Mouse (Mus musculus): ENCODE measurements around the gene Cldnd2. TPM values are rescaled to one million over a fixed set of nuclear protein-coding genes. Genes with fewer than 3 reads are reported as not detected.

Cldnd2 gene
- polyA plus RNA-seq, 1 experiment from 2014 or later, result not detected

DNA sequence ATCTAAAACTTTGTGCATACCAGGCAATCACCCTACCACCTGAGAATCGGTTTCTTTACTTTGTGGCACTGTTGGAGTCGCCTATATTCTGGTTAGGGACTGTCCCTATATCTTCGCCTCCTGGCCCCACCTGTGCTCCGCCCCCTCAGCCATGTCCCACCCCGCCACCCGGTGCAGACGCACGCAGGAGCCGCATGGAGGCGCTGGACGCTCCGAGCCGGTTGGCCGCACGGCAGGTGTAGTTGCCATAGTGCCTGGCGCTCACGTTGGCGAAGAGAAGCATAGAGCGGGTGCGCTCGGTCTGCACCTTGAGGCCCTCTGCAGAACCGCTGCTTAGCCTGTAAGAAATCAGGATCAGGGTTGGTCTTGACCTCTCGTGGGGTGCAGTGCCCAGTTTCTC, 35.1 kb downstream of the Cldnd2 start:
- H3K27ac ChIP-seq (ENCODE audit: low read depth, low read length), result no peak overlapping the region
- ATAC-seq (ENCODE audit: low FRiP score), result no peak
- peak; percentile 14 for DNase-seq (ENCODE audit: low spot score)
- H3K4me2 ChIP-seq (replicated peaks; ENCODE audit: low read depth, low read length), result no peak overlapping the region
- H3K4me1 ChIP-seq (replicated peaks; ENCODE audit: control insufficient read depth, insufficient read depth, low read length), result no peaks in the 10 kb centered on the region
- H3K36me3 ChIP-seq (ENCODE audit: control insufficient read depth, insufficient read depth, low read length), result 0 out of 2 replicates have a peak, but pooled peaks cover 2% of the 10 kb centered on the region
- no peak overlapping the region for H3K9ac ChIP-seq (ENCODE audit: low read depth, low read length)
- H3K4me3 ChIP-seq (ENCODE audit: low read depth, low read length), result no peak overlapping the region
- 9% methylated on average over 23 of the region's 23 CpGs for WGBS
- H3K9me3 ChIP-seq (ENCODE audit: control insufficient read depth, low read length), result no peaks in the 10 kb centered on the region
- H3K27me3 ChIP-seq (ENCODE audit: control insufficient read depth, insufficient read depth, low read length), result peaks cover 24% of the 10 kb centered on the region

DNA sequence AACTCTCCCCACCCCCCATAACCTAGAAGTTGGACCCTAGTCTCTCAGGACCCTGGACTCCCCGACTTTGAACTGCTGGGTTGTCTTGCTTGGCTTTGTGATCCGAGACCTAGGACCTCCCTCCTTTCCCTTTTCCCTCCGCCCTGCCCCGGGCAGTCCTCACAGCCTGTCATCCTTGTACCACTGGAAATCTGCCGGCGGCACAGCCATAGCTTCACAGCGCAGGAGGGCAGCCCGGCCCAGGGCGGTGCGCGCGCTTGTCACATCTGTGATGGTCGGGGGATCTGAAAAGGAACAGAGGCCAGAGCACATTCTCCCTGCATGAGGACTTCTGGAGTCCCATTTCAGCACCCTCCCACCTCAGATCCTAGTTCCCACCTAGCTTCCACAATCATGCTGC, 35.8 kb downstream of the Cldnd2 start:
- DNase-seq (ENCODE audit: low spot score), result peak; percentile 33
- Histone ChIP-seq H3K4me3 (ENCODE audit: low read depth, low read length) (no peak overlapping the region), H3K4me2 (replicated peaks; ENCODE audit: low read depth, low read length) (no peak overlapping the region; the same call in 1 of the 2 replicates)

DNA sequence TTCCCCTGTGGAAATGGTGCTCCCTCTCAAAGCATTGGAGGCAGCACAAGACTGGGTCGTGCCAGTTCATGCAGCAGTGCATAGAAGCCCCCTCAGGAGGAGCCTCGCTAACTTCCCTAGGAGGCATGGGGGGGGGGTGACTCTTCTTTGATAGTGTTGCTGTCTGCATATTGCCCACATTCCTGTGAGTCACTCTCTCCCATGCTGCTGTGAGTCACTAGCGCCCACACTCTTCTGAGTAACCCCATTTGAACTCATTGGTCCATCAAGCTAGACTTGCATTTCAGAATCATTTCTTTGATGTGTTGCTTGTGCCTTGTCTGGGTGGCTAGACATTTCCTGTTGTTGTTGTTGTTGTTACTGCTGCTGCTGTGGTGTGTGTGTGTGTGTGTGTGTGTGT, 40.6 kb downstream of the Cldnd2 start:
- ATAC-seq (ENCODE audit: low FRiP score), result no peak
- H3K36me3 ChIP-seq (ENCODE audit: control insufficient read depth, insufficient read depth, low read length), result 0 out of 2 replicates have a peak, but pooled peaks cover 2% of the 10 kb centered on the region
- no peaks in the 10 kb centered on the region for H3K4me1 ChIP-seq (replicated peaks; ENCODE audit: control insufficient read depth, insufficient read depth, low read length)
- H3K27me3 ChIP-seq (ENCODE audit: control insufficient read depth, insufficient read depth, low read length), result peaks cover 14% of the 10 kb centered on the region
- H3K4me3 ChIP-seq (ENCODE audit: low read depth, low read length), result no peak overlapping the region
- 72% methylated on average over 3 of the region's 3 CpGs for WGBS
- H3K4me2 ChIP-seq (replicated peaks; ENCODE audit: low read depth, low read length), result no peak overlapping the region
- H3K9me3 ChIP-seq (ENCODE audit: control insufficient read depth, low read length), result no peaks in the 10 kb centered on the region
- no peak overlapping the region for H3K27ac ChIP-seq (ENCODE audit: low read depth, low read length)
- H3K9ac ChIP-seq (ENCODE audit: low read depth, low read length), result no peak overlapping the region
- DNase-seq (ENCODE audit: low spot score), result no peak

More for the DNA sequence above, 35.8 kb downstream of the Cldnd2 start:
- Histone ChIP-seq H3K27me3 (ENCODE audit: control insufficient read depth, insufficient read depth, low read length) (peaks cover 24% of the 10 kb centered on the region), H3K36me3 (ENCODE audit: control insufficient read depth, insufficient read depth, low read length) (0 out of 2 replicates have a peak, but pooled peaks cover 2% of the 10 kb centered on the region), H3K9me3 (ENCODE audit: control insufficient read depth, low read length) (no peaks in the 10 kb centered on the region), H3K4me1 (replicated peaks; ENCODE audit: control insufficient read depth, insufficient read depth, low read length) (no peaks in the 10 kb centered on the region), H3K9ac (ENCODE audit: low read depth, low read length) (no peak overlapping the region), H3K27ac (ENCODE audit: low read depth, low read length) (no peak overlapping the region)
- ATAC-seq (ENCODE audit: low FRiP score), result 0 out of 2 replicates have a peak, but pooled peaks have one; percentile 23
- 11% methylated on average over 5 of the region's 13 CpGs for WGBS

DNA sequence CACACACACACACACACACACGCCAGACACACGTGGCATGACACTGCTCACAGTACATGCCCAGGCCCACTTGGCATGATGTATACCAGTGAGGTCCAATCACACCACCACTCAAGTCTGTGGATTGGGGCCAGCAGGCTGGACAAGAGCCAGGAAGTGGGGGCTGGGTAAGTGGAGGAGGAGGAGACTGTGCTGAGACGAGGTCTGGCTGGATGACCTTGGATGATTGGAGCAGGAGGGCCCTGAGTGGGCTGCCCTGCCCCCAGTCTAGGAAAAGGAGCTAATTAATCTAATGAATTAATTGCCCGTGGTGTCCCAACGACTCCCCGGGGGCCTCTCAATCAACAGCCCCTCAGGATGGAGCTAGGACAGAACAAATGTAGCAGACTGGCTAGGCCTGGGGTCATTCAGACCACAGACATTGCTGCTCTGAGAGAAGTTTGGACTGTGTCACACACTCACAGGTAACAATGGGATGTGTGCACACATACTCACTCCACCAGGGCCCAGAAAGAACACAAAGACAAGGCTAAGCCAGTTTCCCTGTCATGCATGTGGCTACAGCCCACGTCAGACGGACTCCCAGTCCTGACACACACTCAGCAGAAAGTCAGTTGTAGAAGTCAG, 41.6 kb downstream of the Cldnd2 start:
- ATAC-seq (ENCODE audit: low FRiP score), result peak; percentile 48
- DNase-seq (ENCODE audit: low spot score), result peak; percentile 25
- Histone ChIP-seq H3K36me3 (ENCODE audit: control insufficient read depth, insufficient read depth, low read length) (0 out of 2 replicates have a peak, but pooled peaks cover 2% of the 10 kb centered on the region), H3K4me2 (replicated peaks; ENCODE audit: low read depth, low read length) (no peak overlapping the region), H3K27ac (ENCODE audit: low read depth, low read length) (no peak overlapping the region), H3K9me3 (ENCODE audit: control insufficient read depth, low read length) (no peaks in the 10 kb centered on the region), H3K9ac (ENCODE audit: low read depth, low read length) (no peak overlapping the region), H3K4me1 (replicated peaks; ENCODE audit: control insufficient read depth, insufficient read depth, low read length) (no peaks in the 10 kb centered on the region), H3K4me3 (ENCODE audit: low read depth, low read length) (no peak overlapping the region), H3K27me3 (ENCODE audit: control insufficient read depth, insufficient read depth, low read length) (peaks cover 8% of the 10 kb centered on the region)
- WGBS, result 70% methylated on average over 8 of the region's 8 CpGs

DNA sequence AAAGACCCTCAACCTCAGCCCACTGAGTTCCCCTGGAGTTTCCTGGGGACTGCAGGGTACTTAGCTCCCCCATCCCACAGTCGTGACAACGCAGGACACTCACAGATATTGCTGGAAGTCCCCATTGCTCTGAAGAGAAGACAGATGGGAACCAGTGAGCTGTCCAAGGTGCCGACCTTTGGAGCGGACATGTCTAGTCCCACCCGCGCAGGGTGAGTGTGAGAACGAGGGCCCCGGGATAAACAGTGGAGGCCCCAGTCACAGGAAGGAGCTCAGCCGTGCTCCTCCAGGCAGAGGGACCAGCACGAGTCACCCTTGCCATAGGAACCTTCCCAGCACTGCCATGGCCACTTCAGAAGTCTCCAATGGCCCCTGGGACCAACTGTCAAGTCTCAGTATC, 42.7 kb downstream of the Cldnd2 start:
- H3K9ac ChIP-seq (ENCODE audit: low read depth, low read length), result no peak overlapping the region
- 17% methylated on average over 10 of the region's 10 CpGs for WGBS
- H3K27me3 ChIP-seq (ENCODE audit: control insufficient read depth, insufficient read depth, low read length), result no peaks in the 10 kb centered on the region
- 0 out of 2 replicates have a peak, but pooled peaks cover 2% of the 10 kb centered on the region for H3K36me3 ChIP-seq (ENCODE audit: control insufficient read depth, insufficient read depth, low read length)
- ATAC-seq (ENCODE audit: low FRiP score) (no peak), DNase-seq (ENCODE audit: low spot score) (no peak)
- H3K27ac ChIP-seq (ENCODE audit: low read depth, low read length), result no peak overlapping the region
- no peaks in the 10 kb centered on the region for H3K9me3 ChIP-seq (ENCODE audit: control insufficient read depth, low read length)
- no peaks in the 10 kb centered on the region for H3K4me1 ChIP-seq (replicated peaks; ENCODE audit: control insufficient read depth, insufficient read depth, low read length)
- no peak overlapping the region for H3K4me2 ChIP-seq (replicated peaks; ENCODE audit: low read depth, low read length)
- no peak overlapping the region for H3K4me3 ChIP-seq (ENCODE audit: low read depth, low read length)

DNA sequence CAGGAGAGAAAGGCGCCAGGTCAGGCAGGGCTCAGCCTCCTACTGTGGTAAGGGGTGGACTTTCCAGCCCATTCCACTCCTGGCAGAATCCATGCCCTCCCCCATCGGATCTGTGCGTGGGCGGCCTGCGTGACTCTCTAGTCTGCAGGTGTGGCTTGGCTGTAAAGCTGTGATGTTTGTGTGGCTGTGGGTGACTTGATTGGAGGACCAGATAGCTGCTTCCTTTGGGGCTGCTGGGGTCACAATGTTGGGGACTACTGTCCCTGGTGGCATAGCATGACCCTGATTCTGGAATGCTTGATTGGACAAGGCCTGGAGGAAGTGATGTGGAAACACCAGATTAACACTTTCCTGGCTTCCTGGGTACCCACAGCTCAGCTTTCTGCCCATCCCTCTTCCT, 48.1 kb downstream of the Cldnd2 start:
- Histone ChIP-seq H3K27me3 (ENCODE audit: control insufficient read depth, insufficient read depth, low read length) (no peaks in the 10 kb centered on the region), H3K27ac (ENCODE audit: low read depth, low read length) (no peak overlapping the region), H3K9ac (ENCODE audit: low read depth, low read length) (no peak overlapping the region), H3K9me3 (ENCODE audit: control insufficient read depth, low read length) (no peaks in the 10 kb centered on the region), H3K36me3 (ENCODE audit: control insufficient read depth, insufficient read depth, low read length) (no peaks in the 10 kb centered on the region), H3K4me1 (replicated peaks; ENCODE audit: control insufficient read depth, insufficient read depth, low read length) (no peaks in the 10 kb centered on the region), H3K4me2 (replicated peaks; ENCODE audit: low read depth, low read length) (peak overlapping the region; percentile 74; the same call in 1 of the 2 replicates), H3K4me3 (ENCODE audit: low read depth, low read length) (no peak overlapping the region)
- no peak for ATAC-seq (ENCODE audit: low FRiP score)
- no peak for DNase-seq (ENCODE audit: low spot score)
- 56% methylated on average over 5 of the region's 5 CpGs for WGBS

DNA sequence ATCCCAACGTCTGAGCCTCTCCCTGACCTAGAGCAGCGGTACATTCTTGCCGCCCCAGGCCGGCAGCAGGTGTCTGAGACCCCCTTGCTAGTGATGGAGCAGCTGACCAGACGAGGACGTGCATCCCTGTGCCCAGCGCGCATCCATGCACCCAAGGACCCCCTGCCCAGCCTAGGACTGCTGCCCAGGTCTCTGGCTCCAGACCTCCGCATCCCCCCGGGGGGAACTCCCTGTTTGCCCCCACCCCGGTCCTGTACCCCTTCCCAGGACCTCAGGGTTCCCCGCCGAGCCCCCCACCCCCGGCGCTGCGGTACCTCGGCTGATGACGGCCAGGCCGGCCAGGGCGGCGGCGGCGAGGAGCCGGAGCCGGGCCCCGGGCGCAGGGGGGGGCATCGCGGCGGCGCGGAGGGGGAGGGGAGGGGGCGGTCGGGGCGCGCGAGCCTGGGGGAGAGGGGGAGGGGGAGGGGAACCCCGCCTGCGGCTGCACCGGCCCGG, 49.1 kb downstream of the Cldnd2 start, which contains the start of gene Iglon5:
Gene Iglon5 (minus strand): TSS at position 445 of the 495 bp plus-strand sequence.
- peak within 1 kb of the TSS; percentile 80 for H3K9ac ChIP-seq (ENCODE audit: low read depth, low read length)
- 1% methylated on average over 11 of the region's 41 CpGs for WGBS
- peak within 1 kb of the TSS; percentile 71 for H3K4me3 ChIP-seq (ENCODE audit: low read depth, low read length)
- H3K4me2 ChIP-seq (replicated peaks; ENCODE audit: low read depth, low read length), result peak within 1 kb of the TSS; percentile 74
- ATAC-seq (ENCODE audit: low FRiP score) (peak; percentile 80), DNase-seq (ENCODE audit: low spot score) (peak; percentile 46)
- H3K27me3 ChIP-seq (ENCODE audit: control insufficient read depth, insufficient read depth, low read length), result no peaks in the 10 kb centered on the region
- no peaks in the 10 kb centered on the region for H3K36me3 ChIP-seq (ENCODE audit: control insufficient read depth, insufficient read depth, low read length)
- peak within 1 kb of the TSS; percentile 74 for H3K27ac ChIP-seq (ENCODE audit: low read depth, low read length)
- H3K9me3 ChIP-seq (ENCODE audit: control insufficient read depth, low read length), result no peaks in the 10 kb centered on the region
- H3K4me1 ChIP-seq (replicated peaks; ENCODE audit: control insufficient read depth, insufficient read depth, low read length), result no peaks in the 10 kb centered on the region

DNA sequence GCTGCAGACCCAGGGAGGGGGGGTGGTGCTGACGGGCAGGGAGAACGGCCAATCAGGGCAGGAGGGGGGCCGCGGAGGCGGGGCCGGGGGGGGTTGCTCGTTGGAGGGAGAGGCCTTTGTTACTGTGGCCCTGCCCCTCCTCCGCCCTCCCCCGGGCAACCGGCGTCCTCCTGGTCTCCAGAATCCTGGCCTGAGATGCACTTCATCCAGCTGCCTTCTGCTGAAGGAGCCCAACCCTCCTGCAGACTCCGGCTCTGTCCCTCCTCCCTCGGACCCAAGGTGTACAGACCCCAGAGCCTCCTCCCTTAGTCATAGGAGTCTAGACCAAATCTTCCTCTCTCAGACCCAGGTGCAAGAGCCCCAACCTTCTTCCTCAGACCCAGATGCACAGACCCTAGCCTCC, 49.6 kb downstream of the Cldnd2 start:
- Histone ChIP-seq H3K27ac (ENCODE audit: low read depth, low read length) (peak overlapping the region; percentile 74; the same call in 1 of the 2 replicates), H3K36me3 (ENCODE audit: control insufficient read depth, insufficient read depth, low read length) (no peaks in the 10 kb centered on the region), H3K9ac (ENCODE audit: low read depth, low read length) (peak overlapping the region; percentile 80), H3K27me3 (ENCODE audit: control insufficient read depth, insufficient read depth, low read length) (no peaks in the 10 kb centered on the region), H3K9me3 (ENCODE audit: control insufficient read depth, low read length) (no peaks in the 10 kb centered on the region), H3K4me1 (replicated peaks; ENCODE audit: control insufficient read depth, insufficient read depth, low read length) (no peaks in the 10 kb centered on the region), H3K4me2 (replicated peaks; ENCODE audit: low read depth, low read length) (peak overlapping the region; percentile 74), H3K4me3 (ENCODE audit: low read depth, low read length) (peak overlapping the region; percentile 71)
- ATAC-seq (ENCODE audit: low FRiP score) (peak; percentile 92), DNase-seq (ENCODE audit: low spot score) (peak; percentile 83)
- 0% methylated on average over 10 of the region's 13 CpGs for WGBS

DNA sequence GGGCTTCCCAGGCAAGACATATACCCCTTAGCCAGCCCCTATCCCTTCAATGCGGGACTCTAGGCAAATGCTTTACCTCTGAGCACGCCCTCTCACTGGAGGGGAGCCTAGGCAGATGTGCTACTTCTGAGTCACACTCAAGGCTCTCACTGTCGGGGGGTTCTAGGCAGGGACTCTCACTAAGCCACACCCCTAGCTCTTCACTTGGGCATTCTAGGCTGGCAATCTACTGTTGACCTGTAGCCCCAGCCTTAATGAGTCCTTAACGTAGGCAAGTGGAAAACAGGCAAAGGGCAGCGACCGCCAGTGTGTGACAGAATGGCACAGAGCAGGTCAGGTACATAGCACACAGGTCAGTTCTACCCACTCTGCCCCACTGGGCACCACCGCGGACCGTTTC, 50.3 kb downstream of the Cldnd2 start:
- Histone ChIP-seq H3K9me3 (ENCODE audit: control insufficient read depth, low read length) (no peaks in the 10 kb centered on the region), H3K36me3 (ENCODE audit: control insufficient read depth, insufficient read depth, low read length) (no peaks in the 10 kb centered on the region), H3K9ac (ENCODE audit: low read depth, low read length) (no peak overlapping the region), H3K27me3 (ENCODE audit: control insufficient read depth, insufficient read depth, low read length) (no peaks in the 10 kb centered on the region), H3K4me1 (replicated peaks; ENCODE audit: control insufficient read depth, insufficient read depth, low read length) (no peaks in the 10 kb centered on the region), H3K4me2 (replicated peaks; ENCODE audit: low read depth, low read length) (no peak overlapping the region), H3K27ac (ENCODE audit: low read depth, low read length) (no peak overlapping the region), H3K4me3 (ENCODE audit: low read depth, low read length) (no peak overlapping the region)
- ATAC-seq (ENCODE audit: low FRiP score) (0 out of 2 replicates have a peak, but pooled peaks have one; percentile 5), DNase-seq (ENCODE audit: low spot score) (no peak)
- WGBS, result 68% methylated on average over 9 of the region's 9 CpGs

Measured in hindbrain, embryonic 11.5 days (tissue).